Mouse (Mus musculus): ENCODE measurements around the gene Hnrnpdl. TPM values are rescaled to one million over a fixed set of nuclear protein-coding genes. Genes with fewer than 3 reads are reported as not detected.

The Hnrnpdl gene
- 73.7 and 79.7 TPM in 2 replicates for polyA plus RNA-seq (2012; rRNA removed)

DNA sequence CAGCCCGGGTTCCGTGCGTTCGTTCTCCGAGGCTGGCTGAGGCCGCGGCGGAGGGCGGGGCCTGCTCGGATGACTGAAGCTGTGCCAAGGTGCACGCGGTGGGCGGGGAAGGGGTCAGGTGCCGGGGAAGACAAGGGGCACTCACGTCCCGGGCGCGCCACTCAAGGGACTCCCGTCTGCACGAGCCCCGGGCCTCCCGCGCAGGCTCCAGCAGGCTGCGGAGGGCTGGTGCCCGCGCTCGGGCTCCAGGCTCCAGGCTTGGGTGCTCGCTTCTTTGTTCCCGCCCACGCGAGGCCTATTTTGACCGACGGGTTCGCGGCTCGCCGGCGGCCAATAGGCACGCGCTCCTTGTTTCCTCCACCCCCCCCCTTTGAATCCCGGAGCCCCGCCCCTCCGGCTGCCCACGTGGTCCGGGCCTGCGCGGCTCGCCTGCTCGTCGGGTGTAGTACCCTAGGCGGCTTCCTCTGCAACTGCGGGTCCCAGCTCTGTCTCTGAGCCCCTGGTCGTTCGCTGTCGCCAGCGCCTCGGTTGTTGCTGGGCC, at the start of gene Hnrnpdl, which contains the start of gene Enoph1:
TSS of gene Hnrnpdl (minus strand) at position 63 of the 541 bp plus-strand sequence.
TSS of gene Enoph1 (plus strand) at position 384 of the 541 bp plus-strand sequence.

Other genes with a start within 250 kb of the Hnrnpdl start
- gene Vamp9, start 133.4 kb downstream of the Hnrnpdl start, polyA plus RNA-seq (2012; rRNA removed): 0.27 TPM in 1 of 2 replicates, not detected in the other
- gene Hnrnpd, start 60.7 kb downstream of the Hnrnpdl start, polyA plus RNA-seq (2012; rRNA removed): 62.1 and 68.8 TPM in 2 replicates
- 4.4 and 4.5 TPM in 2 replicates for gene 4930524J08Rik, start 60.6 kb downstream of the Hnrnpdl start, polyA plus RNA-seq (2012; rRNA removed)
- gene Enoph1, start 321 bp upstream of the Hnrnpdl start, polyA plus RNA-seq (2012; rRNA removed): 44.4 and 58.9 TPM in 2 replicates
- 0.26 and 0.35 TPM in 2 replicates for gene Tmem150c, start 120.1 kb upstream of the Hnrnpdl start, polyA plus RNA-seq (2012; rRNA removed)